Mouse (Mus musculus): ENCODE results near the gene Exosc9. TPM values are rescaled to one million over a fixed set of nuclear protein-coding genes. Genes with fewer than 3 reads are reported as not detected.
"Not testable (repeated sequence)": the region's sequence is repeated elsewhere in the genome, so short reads cannot be mapped to it uniquely, and the experiment has no call there.

Gene Exosc9
- polyA plus RNA-seq, 1 experiment from 2014 or later = 66.1 TPM

DNA sequence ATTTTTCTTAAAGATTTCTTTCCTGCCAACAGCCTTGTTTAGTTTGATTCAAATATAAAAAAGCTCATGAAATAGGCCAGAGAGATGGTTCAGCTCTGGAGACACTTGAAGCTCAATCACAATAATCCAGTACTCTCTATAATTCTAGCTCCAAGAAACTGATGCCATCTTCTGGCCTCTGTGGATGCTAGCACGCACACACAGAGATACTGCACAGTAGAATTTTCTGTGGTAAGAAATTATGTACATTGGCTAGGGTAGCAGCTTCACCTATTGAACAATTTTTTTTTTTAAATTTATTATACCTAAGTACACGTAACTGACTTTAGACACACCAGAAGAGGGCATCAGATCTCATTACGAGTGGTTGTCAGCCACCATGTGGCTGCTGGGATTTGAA lies 11.3 kb downstream of the Exosc9 start:
- H3K4me1 ChIP-seq = no peaks in the 10 kb centered on the region
- ATAC-seq (ENCODE audit: borderline replicate concordance, extremely low read depth, low FRiP score, low TSS enrichment) = no peak
- no peaks in the 10 kb centered on the region for H3K9me3 ChIP-seq
- H3K4me2 ChIP-seq = no peak overlapping the region
- H3K27ac ChIP-seq = no peak overlapping the region
- WGBS = 85% methylated on average over 3 of the region's 3 CpGs
- H3K27me3 ChIP-seq = no peaks in the 10 kb centered on the region
- no peak overlapping the region for H3K9ac ChIP-seq
- peaks cover 85% of the 10 kb centered on the region for H3K36me3 ChIP-seq
- H3K4me3 ChIP-seq = no peak overlapping the region

DNA sequence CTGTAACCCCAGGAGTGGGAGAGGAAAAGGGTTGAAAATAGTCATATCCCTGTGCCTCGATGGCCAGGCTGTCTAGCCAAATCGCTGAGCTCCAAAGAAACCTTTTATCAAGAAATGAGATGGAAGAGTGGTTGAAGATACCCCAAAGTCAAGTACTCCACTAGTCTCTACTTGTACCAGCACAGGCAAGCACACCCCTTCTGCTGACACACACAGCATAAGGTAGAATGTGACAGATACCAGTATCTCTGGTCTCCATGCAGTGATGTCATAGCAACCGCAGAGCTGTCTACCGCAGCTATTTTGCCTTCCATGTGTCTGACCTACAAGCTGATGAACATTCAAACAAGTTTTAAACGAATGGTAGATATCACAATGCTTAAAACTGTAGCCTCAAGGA lies 17.4 kb downstream of the Exosc9 start:
- no peaks in the 10 kb centered on the region for H3K9me3 ChIP-seq
- H3K9ac ChIP-seq = peak overlapping the region; percentile 97
- no peak overlapping the region for H3K27ac ChIP-seq
- H3K4me3 ChIP-seq = peak overlapping the region; percentile 99
- peaks cover 21% of the 10 kb centered on the region for H3K4me1 ChIP-seq
- WGBS = 79% methylated on average over 5 of the region's 5 CpGs
- H3K4me2 ChIP-seq = peak overlapping the region; percentile 75
- H3K36me3 ChIP-seq = peaks cover 49% of the 10 kb centered on the region
- ATAC-seq (ENCODE audit: borderline replicate concordance, extremely low read depth, low FRiP score, low TSS enrichment) = no peak
- no peaks in the 10 kb centered on the region for H3K27me3 ChIP-seq

DNA sequence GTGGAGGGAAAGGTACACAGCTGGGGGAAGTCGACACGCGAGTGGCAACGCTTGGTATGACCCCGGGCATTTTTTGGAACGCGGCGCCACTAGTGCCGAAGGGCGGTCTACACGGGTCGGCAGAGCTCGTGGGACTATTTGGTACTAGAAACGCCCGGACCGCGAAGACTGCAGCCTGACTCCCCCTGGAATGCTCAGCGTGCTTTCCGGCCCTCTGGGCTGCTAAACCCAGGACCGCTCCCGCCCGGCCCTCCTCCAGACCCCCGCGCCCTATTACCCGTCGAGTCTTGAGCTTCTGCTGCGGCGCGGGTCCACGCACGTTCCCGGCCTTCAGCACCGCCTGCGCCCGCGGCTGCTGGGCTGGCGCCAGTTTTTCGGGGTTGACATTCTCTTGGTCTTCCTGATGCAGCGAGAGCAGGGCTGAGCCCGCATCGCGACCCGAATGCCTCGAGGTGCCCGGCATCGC lies 19.0 kb downstream of the Exosc9 start:
- Histone ChIP-seq H3K9ac (peak overlapping the region; percentile 97), H3K9me3 (no peaks in the 10 kb centered on the region), H3K4me2 (peak overlapping the region; percentile 75), H3K4me3 (peak overlapping the region; percentile 99), H3K27ac (peak overlapping the region; percentile 88), H3K36me3 (peaks cover 38% of the 10 kb centered on the region), H3K27me3 (no peaks in the 10 kb centered on the region), H3K4me1 (peaks cover 21% of the 10 kb centered on the region)
- under 1% methylated on average over 46 of the region's 46 CpGs for WGBS
- peak; percentile 55 for ATAC-seq (ENCODE audit: borderline replicate concordance, extremely low read depth, low FRiP score, low TSS enrichment)

DNA sequence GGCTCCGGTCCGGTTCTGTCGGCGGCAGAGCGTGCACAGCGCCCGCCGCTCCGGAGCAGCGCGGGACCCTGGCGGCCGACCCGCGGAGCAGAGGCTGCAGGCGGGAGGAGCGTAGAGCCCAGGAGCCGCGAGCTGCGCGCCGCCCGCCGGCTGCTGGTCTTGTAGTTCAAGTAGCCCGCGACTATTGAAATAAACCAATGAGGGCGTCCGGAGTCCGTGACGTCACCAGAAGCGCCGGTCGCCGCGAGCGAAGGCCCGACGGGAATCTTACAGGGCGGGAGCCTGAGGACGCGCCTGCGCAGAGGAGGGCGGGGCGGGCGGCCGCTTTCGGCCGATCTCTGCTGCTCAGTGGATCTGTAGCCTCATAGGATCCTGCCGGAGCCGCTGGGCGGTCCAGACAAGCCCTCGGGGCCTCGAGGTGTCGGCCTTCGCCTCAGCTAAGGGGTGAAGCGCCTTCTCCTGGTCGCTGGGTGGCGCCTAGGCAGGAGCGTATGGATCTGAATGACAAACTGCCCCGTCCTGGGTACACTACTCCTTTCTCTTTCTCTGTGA lies 19.5 kb downstream of the Exosc9 start, which contains the start of gene Ccna2:
Gene Ccna2, minus strand, starts transcription at position 324 of the 552 bp plus-strand sequence.
- peak; percentile 100 for ATAC-seq (ENCODE audit: borderline replicate concordance, extremely low read depth, low FRiP score, low TSS enrichment)
- peaks cover 33% of the 10 kb centered on the region for H3K36me3 ChIP-seq
- peaks cover 21% of the 10 kb centered on the region for H3K4me1 ChIP-seq
- H3K9ac ChIP-seq = peak within 1 kb of the TSS; percentile 97
- WGBS = under 1% methylated on average over 60 of the region's 60 CpGs
- no peaks in the 10 kb centered on the region for H3K9me3 ChIP-seq
- H3K27ac ChIP-seq = peak within 1 kb of the TSS; percentile 88
- no peaks in the 10 kb centered on the region for H3K27me3 ChIP-seq
- peak within 1 kb of the TSS; percentile 75 for H3K4me2 ChIP-seq
- H3K4me3 ChIP-seq = peak within 1 kb of the TSS; percentile 99

DNA sequence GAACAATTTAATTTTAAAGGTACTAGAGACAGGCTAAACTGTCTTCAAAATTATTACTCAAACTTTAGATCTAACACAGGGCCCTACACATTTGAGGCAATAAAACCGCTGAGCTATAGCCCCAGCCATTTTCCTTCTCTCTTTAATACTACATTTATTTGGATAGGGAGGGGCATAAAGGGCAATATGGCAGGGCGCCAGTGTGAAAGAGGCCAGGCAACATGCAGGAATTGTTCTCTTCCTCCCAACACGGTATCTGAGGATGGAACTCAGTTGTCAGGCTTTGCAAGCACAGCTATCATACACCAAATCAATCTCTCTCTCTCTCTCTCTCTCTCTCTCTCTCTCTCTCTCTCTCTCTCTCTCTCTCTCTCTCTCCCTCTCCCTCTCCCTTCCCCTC lies 46.4 kb downstream of the Exosc9 start:
- ATAC-seq (ENCODE audit: borderline replicate concordance, extremely low read depth, low FRiP score, low TSS enrichment) = no peak
- no peaks in the 10 kb centered on the region for H3K27me3 ChIP-seq
- H3K36me3 ChIP-seq = no peaks in the 10 kb centered on the region
- WGBS = 42% methylated on average over 3 of the region's 3 CpGs
- H3K9me3 ChIP-seq = no peaks in the 10 kb centered on the region
- no peaks in the 10 kb centered on the region for H3K4me1 ChIP-seq
- no peak overlapping the region for H3K4me3 ChIP-seq
- no peak overlapping the region for H3K9ac ChIP-seq
- H3K4me2 ChIP-seq = no peak overlapping the region
- H3K27ac ChIP-seq = no peak overlapping the region

DNA sequence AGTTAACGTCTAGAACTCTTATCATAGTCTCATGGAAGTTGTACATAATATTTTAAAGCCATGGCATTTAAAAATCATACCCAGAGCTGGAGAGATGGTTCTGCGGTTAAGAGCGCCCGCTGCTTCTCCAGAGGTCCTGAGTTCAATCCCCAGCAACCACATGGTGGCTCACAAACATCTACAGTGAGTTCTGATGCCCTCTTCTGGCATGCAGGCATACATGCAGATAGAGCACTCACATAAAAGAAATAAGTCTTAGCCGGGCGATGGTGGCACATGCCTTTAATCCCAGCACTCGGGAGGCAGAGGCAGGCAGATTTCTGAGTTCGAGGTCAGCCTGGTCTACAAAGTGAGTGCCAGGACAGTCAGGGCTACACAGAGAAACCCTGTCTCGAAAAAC lies 47.4 kb downstream of the Exosc9 start:
- not testable (repeated sequence) for H3K27me3 ChIP-seq; H3K4me3 ChIP-seq; ATAC-seq (ENCODE audit: borderline replicate concordance, extremely low read depth, low FRiP score, low TSS enrichment); H3K36me3 ChIP-seq; H3K27ac ChIP-seq; H3K4me2 ChIP-seq; H3K9me3 ChIP-seq; H3K4me1 ChIP-seq; H3K9ac ChIP-seq
- 88% methylated on average over 9 of the region's 9 CpGs for WGBS

DNA sequence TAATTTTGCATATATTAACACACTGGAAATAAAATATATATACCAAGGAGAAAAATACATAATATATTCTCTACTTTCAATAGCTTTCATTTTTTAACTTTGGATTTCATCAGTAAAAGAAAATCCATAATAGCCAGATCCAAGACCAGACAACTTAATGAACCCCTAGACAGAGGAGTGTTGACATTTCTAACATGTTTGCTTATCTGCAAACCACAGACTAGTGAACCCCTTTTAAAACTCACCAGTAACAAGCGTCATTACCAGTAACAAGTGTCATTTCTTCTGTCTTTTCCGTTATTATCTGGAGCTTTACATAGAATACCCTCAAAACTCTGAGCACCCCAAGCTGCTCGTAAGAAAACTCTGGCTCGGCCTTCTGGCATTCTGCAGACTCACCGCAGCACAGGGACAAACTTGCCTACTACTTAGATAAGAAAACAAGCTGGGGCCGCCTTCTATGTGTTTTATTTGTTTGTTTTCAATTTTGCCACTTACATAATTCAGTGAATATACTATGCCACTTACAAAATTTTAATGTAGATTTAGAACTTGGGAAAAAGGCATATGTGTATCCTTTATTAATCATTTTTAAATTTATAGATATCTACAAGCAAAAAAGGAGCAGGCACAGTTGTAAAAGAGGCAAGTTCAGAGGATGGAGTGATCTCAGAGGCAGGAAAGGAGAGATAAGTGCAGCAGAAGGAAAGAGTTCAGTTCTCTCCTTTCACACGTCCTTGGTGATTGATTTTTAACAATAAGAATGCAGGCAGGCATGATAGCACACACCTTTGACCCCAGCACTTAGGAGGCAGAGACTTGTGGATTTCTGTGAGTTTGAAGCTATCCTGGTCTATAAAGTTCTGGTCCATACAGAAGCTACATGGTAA lies 53.7 kb downstream of the Exosc9 start:
- 73% methylated on average over 7 of the region's 7 CpGs for WGBS
- H3K4me1 ChIP-seq = no peaks in the 10 kb centered on the region
- H3K27ac ChIP-seq = no peak overlapping the region
- no peak overlapping the region for H3K4me3 ChIP-seq
- H3K36me3 ChIP-seq = no peaks in the 10 kb centered on the region
- H3K9ac ChIP-seq = no peak overlapping the region
- no peak for ATAC-seq (ENCODE audit: borderline replicate concordance, extremely low read depth, low FRiP score, low TSS enrichment)
- no peaks in the 10 kb centered on the region for H3K9me3 ChIP-seq
- no peak overlapping the region for H3K4me2 ChIP-seq
- H3K27me3 ChIP-seq = no peaks in the 10 kb centered on the region

DNA sequence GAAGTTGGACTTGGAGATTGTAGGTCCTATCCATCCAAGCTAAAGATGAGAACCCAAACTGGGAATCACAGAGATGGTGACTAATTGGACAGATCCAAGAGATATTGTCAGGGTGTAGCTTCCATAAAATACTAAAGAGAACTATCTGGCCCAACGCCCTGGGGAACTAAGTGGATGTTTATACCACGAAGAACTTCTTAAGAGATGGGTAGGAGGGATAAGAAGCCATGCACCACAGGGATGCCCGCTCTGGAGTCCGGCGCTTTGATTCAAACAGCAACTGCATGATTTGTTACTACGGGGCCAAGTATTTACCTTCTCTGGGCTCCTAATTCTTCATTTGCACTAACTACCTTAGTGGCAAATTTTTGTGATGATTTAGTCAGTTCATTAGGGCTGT lies 60.3 kb downstream of the Exosc9 start:
- WGBS = 5% methylated on average over 6 of the region's 6 CpGs
- peaks cover 5% of the 10 kb centered on the region; the same call in 1 of the 2 replicates for H3K4me1 ChIP-seq
- peak overlapping the region; percentile 62 for H3K4me3 ChIP-seq
- peak overlapping the region; percentile 56 for H3K9ac ChIP-seq
- ATAC-seq (ENCODE audit: borderline replicate concordance, extremely low read depth, low FRiP score, low TSS enrichment) = peak; percentile 14; the same call in 1 of the 2 replicates
- peak overlapping the region; percentile 43 for H3K27ac ChIP-seq
- H3K4me2 ChIP-seq = peak overlapping the region; percentile 65
- no peaks in the 10 kb centered on the region for H3K9me3 ChIP-seq
- no peaks in the 10 kb centered on the region for H3K36me3 ChIP-seq
- H3K27me3 ChIP-seq = no peaks in the 10 kb centered on the region

DNA sequence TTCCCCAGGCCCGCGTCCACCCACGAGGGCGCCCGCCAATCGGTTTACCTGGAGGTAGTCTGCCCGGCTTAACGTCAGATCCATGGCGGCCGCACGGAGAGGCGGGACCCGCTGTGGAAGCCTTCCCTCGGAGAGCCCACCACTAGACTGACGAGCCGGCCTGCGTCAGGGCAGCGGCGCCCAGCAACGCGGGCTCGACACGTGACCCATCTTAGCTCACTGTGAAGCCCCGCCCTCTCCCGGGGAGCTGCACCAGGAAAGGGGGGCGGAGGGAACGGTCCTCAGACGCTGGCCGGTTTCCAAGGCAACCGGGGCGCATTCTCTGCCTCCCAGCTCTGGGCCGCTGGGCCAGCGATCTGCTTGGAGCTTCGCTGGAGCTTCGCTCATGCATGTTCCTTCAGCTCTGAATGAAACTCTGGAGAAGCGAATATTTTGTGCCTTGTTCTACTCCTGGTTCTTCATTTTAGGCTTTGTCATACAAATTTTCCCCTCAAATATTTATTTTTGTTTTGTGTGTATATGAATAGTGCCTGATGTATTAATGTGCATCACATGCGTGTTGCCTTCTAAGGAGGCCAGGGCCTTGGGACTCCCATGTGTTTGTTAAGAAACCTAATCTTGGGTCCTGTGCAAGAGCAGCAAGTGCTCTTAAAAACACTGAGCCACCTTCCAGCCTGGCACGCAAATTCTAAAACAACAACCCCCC lies 60.9 kb downstream of the Exosc9 start, which contains the start of gene Bbs7:
Gene Bbs7, minus strand, starts transcription at position 276 of the 706 bp plus-strand sequence.
- no peaks in the 10 kb centered on the region for H3K27me3 ChIP-seq
- H3K9ac ChIP-seq = peak within 1 kb of the TSS; percentile 56
- peak within 1 kb of the TSS; percentile 43 for H3K27ac ChIP-seq
- H3K4me2 ChIP-seq = peak within 1 kb of the TSS; percentile 65
- H3K9me3 ChIP-seq = no peaks in the 10 kb centered on the region
- ATAC-seq (ENCODE audit: borderline replicate concordance, extremely low read depth, low FRiP score, low TSS enrichment) = peak; percentile 100
- H3K4me1 ChIP-seq = peaks cover 5% of the 10 kb centered on the region; the same call in 1 of the 2 replicates
- no peaks in the 10 kb centered on the region for H3K36me3 ChIP-seq
- 3% methylated on average over 38 of the region's 38 CpGs for WGBS
- peak within 1 kb of the TSS; percentile 62 for H3K4me3 ChIP-seq

DNA sequence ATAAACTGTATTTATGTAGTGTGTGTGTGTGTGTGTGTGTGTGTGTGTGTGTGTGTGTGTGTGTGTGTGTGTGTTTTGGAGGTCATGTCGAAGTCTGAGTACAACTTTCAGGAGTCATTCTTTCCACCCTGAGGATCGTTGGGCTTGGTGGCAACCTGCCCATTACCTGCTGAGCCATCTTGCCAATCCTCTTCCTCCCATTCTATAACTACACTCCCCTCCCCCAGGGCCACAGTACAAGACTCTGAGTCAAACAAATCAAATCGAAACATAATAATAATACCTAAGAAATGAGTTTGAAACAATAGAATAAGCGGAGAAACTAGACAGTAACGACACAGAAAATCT lies 61.5 kb downstream of the Exosc9 start:
- WGBS = 64% methylated on average over 5 of the region's 5 CpGs
- H3K36me3 ChIP-seq = no peaks in the 10 kb centered on the region
- H3K9me3 ChIP-seq = no peaks in the 10 kb centered on the region
- H3K4me2 ChIP-seq = peak overlapping the region; percentile 65
- H3K4me1 ChIP-seq = peaks cover 5% of the 10 kb centered on the region; the same call in 1 of the 2 replicates
- H3K27me3 ChIP-seq = no peaks in the 10 kb centered on the region
- H3K9ac ChIP-seq = no peak overlapping the region
- ATAC-seq (ENCODE audit: borderline replicate concordance, extremely low read depth, low FRiP score, low TSS enrichment) = no peak
- H3K4me3 ChIP-seq = no peak overlapping the region
- no peak overlapping the region for H3K27ac ChIP-seq
